Mouse (Mus musculus) heart, postnatal 0 days (tissue): ENCODE data around the gene Rock2. TPM values are rescaled to one million over a fixed set of nuclear protein-coding genes. Genes with fewer than 3 reads are reported as not detected.

Source experiments
- ATAC-seq: fragments of 200-750 bp; cut with Nextera tagmentation; 2 replicates; pipeline ENCODE4 v1.8.0; 2017; ENCODE audit warnings: low read depth, moderate number of reproducible peaks, moderate library complexity; ENCODE audit not compliant: insufficient read depth
- DNase-seq: peaks from one replicate; pipeline ENCODE4 v3.0.0-alpha.2; 2016; ENCODE audit warnings: low spot score
- H3K27ac ChIP-seq: fragments of 300-500 bp; sonication (generic); 2 replicates; pipeline ENCODE4 v1.5.1; 2014; ENCODE audit warnings: low read depth, mild to moderate bottlenecking
- H3K27me3 ChIP-seq: fragments of 300-500 bp; sonication (generic); 2 replicates; pipeline ENCODE4 v1.6.1; 2014; ENCODE audit warnings: low read length, mixed read lengths; ENCODE audit not compliant: control insufficient read depth, insufficient read depth
- H3K36me3 ChIP-seq: fragments of 300-500 bp; sonication (generic); replicated peaks from 2 replicates; pipeline ENCODE4 v1.6.1; 2014; ENCODE audit warnings: low read length, mixed read lengths; ENCODE audit not compliant: control insufficient read depth, insufficient read depth
- H3K4me1 ChIP-seq: fragments of 300-500 bp; sonication (generic); 2 replicates; pipeline ENCODE4 v1.6.1; 2014; ENCODE audit warnings: antibody characterized with exemption; ENCODE audit not compliant: control insufficient read depth, insufficient read depth
- H3K4me2 ChIP-seq: fragments of 300-500 bp; sonication (generic); 2 replicates; pipeline ENCODE4 v1.6.1; 2014; ENCODE audit warnings: low read depth, mild to moderate bottlenecking, low read length, moderate library complexity
- H3K4me3 ChIP-seq: fragments of 300-500 bp; sonication (generic); 2 replicates; pipeline ENCODE4 v1.5.1; 2014; ENCODE audit warnings: low read depth, low read length
- H3K9ac ChIP-seq: fragments of 300-500 bp; sonication (generic); replicated peaks from 2 replicates; pipeline ENCODE4 v1.6.1; 2014; ENCODE audit warnings: low read depth, low read length, mixed read lengths
- H3K9me3 ChIP-seq: fragments of 300-500 bp; sonication (generic); replicated peaks from 2 replicates; pipeline ENCODE4 v1.6.1; 2016; ENCODE audit warnings: low read length; ENCODE audit not compliant: control insufficient read depth
- CTCF ChIP-seq: IDR thresholded peaks from 2 replicates; pipeline ENCODE4 v1.5.1; 2016; ENCODE audit warnings: antibody characterized with exemption, control low read depth, low read depth
- EP300 ChIP-seq: IDR thresholded peaks from 2 replicates; pipeline ENCODE4 v1.6.1; 2016; ENCODE audit warnings: antibody characterized with exemption, low read depth
- WGBS: fragments of 180-500 bp; shearing (Covaris S2); extraction: QIAGEN DNeasy Blood & Tissue Kit; methylation state at CpG from one replicate; pipeline ENCODE4 v1.1.7; 2014; 5-methylcytosine and 5-hydroxymethylcytosine counted together
- polyA plus RNA-seq: library from polyadenylated mRNA; unstranded; fragments of >200 nt; fragmentation: Nextera tagmentation; extraction: Ambion mirVana; gene quantifications from 2 replicates; pipeline ENCODE4 v1.2.1, GENCODE M21; 2015
- total RNA-seq: library from RNA; depleted of rRNA; stranded (reverse); fragments of >200 nt; gene quantifications from 2 replicates; pipeline ENCODE4 v1.2.3, GENCODE M21; 2014; ENCODE audit warnings: low replicate concordance

Rock2 gene
- total and polyA plus RNA-seq, 2 experiments from 2014 or later = 24.6 to 49.2 TPM

DNA sequence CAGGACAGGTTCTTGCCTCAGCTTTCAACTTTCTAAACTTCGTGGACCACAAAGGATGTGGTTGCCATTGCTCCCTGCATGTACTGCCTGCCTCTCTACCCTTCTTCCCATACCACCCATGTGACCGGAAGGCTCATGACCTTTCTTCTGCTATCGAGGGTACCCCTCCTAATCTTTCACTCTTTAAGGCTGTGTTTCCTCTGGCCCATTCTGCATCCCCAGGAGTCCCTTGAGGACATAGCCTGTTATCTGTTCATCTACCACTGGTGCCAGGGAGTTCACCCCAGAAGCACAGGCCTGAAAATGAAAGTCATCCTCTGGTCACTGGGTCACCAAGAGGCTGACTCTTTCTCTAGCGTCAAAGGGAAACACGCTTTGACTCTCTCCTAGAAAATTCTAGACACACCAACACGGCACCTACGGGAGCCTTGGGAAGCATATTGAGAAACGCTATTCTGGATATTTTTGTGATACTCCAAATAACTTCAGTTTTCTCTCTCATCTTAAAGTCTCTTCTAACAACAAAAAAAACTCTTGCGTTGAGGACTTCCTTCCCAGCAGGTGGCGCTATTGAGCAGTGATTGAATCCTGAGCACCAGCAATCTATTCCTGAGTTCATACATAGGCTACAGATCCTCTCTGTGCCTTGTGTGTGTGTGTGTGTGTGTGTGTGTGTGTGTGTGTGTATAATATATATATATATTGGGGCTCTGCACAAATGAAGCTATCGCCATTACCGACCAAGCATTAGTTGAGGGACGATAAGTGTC, 138.2 kb downstream of the Rock2 start:
- DNase-seq (peak; percentile 58), ATAC-seq (no peak)
- H3K9ac ChIP-seq = no peak overlapping the region

GRCm38 (mm10) chr12:17033464-17033841, 138.8 kb downstream of the Rock2 start:
- Histone ChIP-seq H3K27me3 (no peaks in the 10 kb centered on the region), H3K4me3 (no peak overlapping the region), H3K4me2 (no peak overlapping the region), H3K4me1 (no peaks in the 10 kb centered on the region), H3K9ac (no peak overlapping the region), H3K9me3 (no peaks in the 10 kb centered on the region), H3K27ac (no peak overlapping the region), H3K36me3 (no peaks in the 10 kb centered on the region)
- 72% methylated on average over 9 of the region's 9 CpGs for WGBS
- ATAC-seq (no peak), DNase-seq (no peak)
- TF ChIP-seq EP300 (no peak), CTCF (no peak)

More for the DNA sequence above, 138.2 kb downstream of the Rock2 start:
- Histone ChIP-seq H3K36me3 (no peaks in the 10 kb centered on the region), H3K4me2 (peak overlapping the region; percentile 23; the same call in 1 of the 2 replicates), H3K4me3 (no peak overlapping the region; the same call in 1 of the 2 replicates), H3K27me3 (no peaks in the 10 kb centered on the region), H3K27ac (no peak overlapping the region), H3K9me3 (no peaks in the 10 kb centered on the region), H3K4me1 (no peaks in the 10 kb centered on the region)
- no peak for TF ChIP-seq EP300
- peak; percentile 85 for TF ChIP-seq CTCF
- 34% methylated on average over 13 of the region's 13 CpGs for WGBS

- H3K9me3 ChIP-seq = no peaks in the 10 kb centered on the region
- H3K4me1 ChIP-seq = no peaks in the 10 kb centered on the region
- WGBS = 72% methylated on average over 5 of the region's 5 CpGs
- ATAC-seq (no peak), DNase-seq (no peak)
- H3K4me3 ChIP-seq = no peak overlapping the region
- no peak for TF ChIP-seq CTCF
- no peak for TF ChIP-seq EP300
- H3K27ac ChIP-seq = no peak overlapping the region
- H3K4me2 ChIP-seq = no peak overlapping the region
- no peaks in the 10 kb centered on the region for H3K36me3 ChIP-seq
- H3K27me3 ChIP-seq = no peaks in the 10 kb centered on the region
- no peak overlapping the region for H3K9ac ChIP-seq
These were observed 140.0 kb downstream of the Rock2 start for GRCm38 (mm10) chr12:17034671-17035070.

DNA sequence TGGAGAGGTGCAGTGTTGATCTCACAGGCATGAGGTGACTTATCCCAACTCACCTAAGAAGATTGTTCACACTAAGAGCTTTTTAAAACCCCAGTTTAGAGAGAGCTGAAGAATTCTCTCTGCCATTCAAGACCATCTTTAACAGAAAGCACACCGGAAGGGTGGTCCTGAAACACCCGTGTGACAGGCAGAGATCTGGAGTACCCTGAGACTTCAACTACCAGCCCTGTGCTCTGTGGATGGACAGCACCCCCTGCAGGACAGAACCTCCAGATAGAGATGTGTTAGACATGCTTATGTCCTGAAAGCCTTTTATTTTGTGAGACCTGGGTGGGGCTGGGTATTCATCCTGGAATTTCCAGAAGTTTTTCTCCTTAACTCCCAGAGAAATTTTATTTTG, 140.4 kb downstream of the Rock2 start:
- H3K27ac ChIP-seq = no peak overlapping the region
- H3K4me1 ChIP-seq = no peaks in the 10 kb centered on the region
- WGBS = 54% methylated on average over 2 of the region's 2 CpGs
- TF ChIP-seq EP300 (no peak), CTCF (peak; percentile 33; the same call in 1 of the 2 replicates)
- DNase-seq = no peak
- no peak overlapping the region for H3K9ac ChIP-seq
- no peak overlapping the region for H3K4me2 ChIP-seq
- H3K27me3 ChIP-seq = no peaks in the 10 kb centered on the region
- H3K36me3 ChIP-seq = no peaks in the 10 kb centered on the region
- ATAC-seq = no peak
- no peaks in the 10 kb centered on the region for H3K9me3 ChIP-seq
- H3K4me3 ChIP-seq = no peak overlapping the region

DNA sequence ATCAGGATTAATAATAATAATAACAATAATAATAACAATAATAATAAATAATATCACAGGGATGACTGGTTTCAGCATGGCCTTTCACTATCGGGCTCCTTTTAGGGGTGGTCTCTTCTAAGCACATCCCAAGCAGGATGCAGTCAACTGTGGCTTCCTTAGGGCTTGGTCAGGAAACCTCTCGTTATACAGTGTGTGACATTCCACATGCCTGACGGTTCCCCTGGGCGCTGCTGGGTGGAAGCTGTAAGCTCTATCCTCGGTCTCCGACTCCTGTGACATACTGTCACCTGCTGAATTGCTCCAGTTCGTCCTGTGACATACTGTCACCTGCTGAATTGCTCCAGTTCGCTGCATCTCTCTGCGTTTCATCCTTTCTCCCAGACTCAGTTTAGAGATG, 141.8 kb downstream of the Rock2 start:
- Histone ChIP-seq H3K4me2 (no peak overlapping the region), H3K4me1 (no peaks in the 10 kb centered on the region), H3K9me3 (no peaks in the 10 kb centered on the region), H3K9ac (no peak overlapping the region), H3K36me3 (no peaks in the 10 kb centered on the region), H3K27me3 (no peaks in the 10 kb centered on the region), H3K4me3 (no peak overlapping the region), H3K27ac (no peak overlapping the region)
- ATAC-seq (no peak), DNase-seq (no peak)
- 44% methylated on average over 9 of the region's 9 CpGs for whole genome bisulfite sequencing
- TF ChIP-seq CTCF = no peak
- no peak for TF ChIP-seq EP300
